Mouse (Mus musculus): ENCODE results near the gene Lonp2. TPM values are rescaled to one million over a fixed set of nuclear protein-coding genes. Genes with fewer than 3 reads are reported as not detected.

Gene Lonp2
- polyA plus RNA-seq, 1 experiment from 2014 or later = 76.3 TPM

GRCm38 (mm10) chr8:86758651-86759050 lies 134.8 kb downstream of the Lonp2 start:
- Histone ChIP-seq H3K4me1 (ENCODE audit: control insufficient read depth, insufficient read depth, low read length) (peaks cover 3% of the 10 kb centered on the region; the same call in 1 of the 2 replicates), H3K27ac (ENCODE audit: low read depth, low read length) (no peak overlapping the region), H3K9ac (ENCODE audit: low read length) (no peak overlapping the region), H3K4me3 (ENCODE audit: low read depth, low read length) (no peak overlapping the region), H3K27me3 (ENCODE audit: control insufficient read depth, insufficient read depth, low read length) (no peaks in the 10 kb centered on the region), H3K36me3 (ENCODE audit: control insufficient read depth, insufficient read depth, low read length) (no peaks in the 10 kb centered on the region), H3K4me2 (ENCODE audit: low read depth) (no peak overlapping the region), H3K9me3 (ENCODE audit: control insufficient read depth, low read length) (no peaks in the 10 kb centered on the region)
- ATAC-seq (ENCODE audit: insufficient read depth, low FRiP score, low TSS enrichment) (no peak), DNase-seq (ENCODE audit: low spot score) (no peak)
- 88% methylated on average over 3 of the region's 3 CpGs for WGBS

DNA sequence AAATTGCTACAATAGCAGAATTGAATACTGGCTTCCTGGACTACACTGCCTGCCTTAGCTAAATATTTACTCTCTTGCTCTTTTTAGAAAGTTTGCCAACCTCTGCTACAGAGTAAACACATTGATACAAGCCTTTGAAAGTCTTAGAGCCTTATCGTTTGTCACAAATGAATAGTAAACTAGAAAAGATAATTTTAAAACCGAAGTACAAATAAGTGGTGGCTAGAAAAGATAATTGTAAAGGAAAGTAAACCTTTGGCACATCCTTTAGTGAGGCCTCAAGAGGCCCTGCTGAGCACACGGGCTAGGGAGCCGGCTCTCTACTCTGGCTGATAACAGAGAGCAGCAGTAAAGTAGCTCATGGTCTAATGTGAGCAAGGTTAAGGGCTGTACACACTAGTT lies 135.2 kb downstream of the Lonp2 start:
- H3K27ac ChIP-seq (ENCODE audit: low read depth, low read length) = no peak overlapping the region
- H3K27me3 ChIP-seq (ENCODE audit: control insufficient read depth, insufficient read depth, low read length) = no peaks in the 10 kb centered on the region
- DNase-seq (ENCODE audit: low spot score) (no peak), ATAC-seq (ENCODE audit: insufficient read depth, low FRiP score, low TSS enrichment) (no peak)
- H3K4me3 ChIP-seq (ENCODE audit: low read depth, low read length) = no peak overlapping the region
- WGBS = 58% methylated on average over 4 of the region's 4 CpGs
- no peaks in the 10 kb centered on the region for H3K9me3 ChIP-seq (ENCODE audit: control insufficient read depth, low read length)
- no peak overlapping the region for H3K9ac ChIP-seq (ENCODE audit: low read length)
- peaks cover 3% of the 10 kb centered on the region; the same call in 1 of the 2 replicates for H3K4me1 ChIP-seq (ENCODE audit: control insufficient read depth, insufficient read depth, low read length)
- H3K36me3 ChIP-seq (ENCODE audit: control insufficient read depth, insufficient read depth, low read length) = no peaks in the 10 kb centered on the region
- H3K4me2 ChIP-seq (ENCODE audit: low read depth) = no peak overlapping the region

DNA sequence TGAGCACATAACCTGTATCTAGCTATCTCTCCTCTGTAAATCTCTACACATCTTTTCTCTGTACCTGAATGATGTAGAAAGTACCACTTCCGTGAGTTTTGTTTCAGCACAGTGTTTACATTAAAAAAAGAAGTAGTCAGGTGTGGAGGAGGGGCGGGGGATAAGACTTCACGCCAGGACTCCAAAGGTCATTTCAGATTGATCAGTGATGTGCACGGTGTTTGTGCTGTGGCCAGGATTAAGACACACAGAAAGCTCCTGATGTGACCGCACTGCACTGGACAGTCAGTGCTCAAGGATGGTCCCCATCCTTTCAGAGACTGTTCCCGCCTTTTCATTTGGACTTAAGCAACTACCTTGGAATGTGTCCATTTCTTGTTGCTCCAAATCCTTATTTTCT lies 136.9 kb downstream of the Lonp2 start:
- Histone ChIP-seq H3K9me3 (ENCODE audit: control insufficient read depth, low read length) (no peaks in the 10 kb centered on the region), H3K4me3 (ENCODE audit: low read depth, low read length) (no peak overlapping the region), H3K36me3 (ENCODE audit: control insufficient read depth, insufficient read depth, low read length) (no peaks in the 10 kb centered on the region), H3K9ac (ENCODE audit: low read length) (no peak overlapping the region), H3K27me3 (ENCODE audit: control insufficient read depth, insufficient read depth, low read length) (no peaks in the 10 kb centered on the region), H3K4me1 (ENCODE audit: control insufficient read depth, insufficient read depth, low read length) (peaks cover 3% of the 10 kb centered on the region; the same call in 1 of the 2 replicates), H3K27ac (ENCODE audit: low read depth, low read length) (no peak overlapping the region), H3K4me2 (ENCODE audit: low read depth) (no peak overlapping the region)
- 85% methylated on average over 6 of the region's 6 CpGs for WGBS
- ATAC-seq (ENCODE audit: insufficient read depth, low FRiP score, low TSS enrichment) (no peak), DNase-seq (ENCODE audit: low spot score) (no peak)

DNA sequence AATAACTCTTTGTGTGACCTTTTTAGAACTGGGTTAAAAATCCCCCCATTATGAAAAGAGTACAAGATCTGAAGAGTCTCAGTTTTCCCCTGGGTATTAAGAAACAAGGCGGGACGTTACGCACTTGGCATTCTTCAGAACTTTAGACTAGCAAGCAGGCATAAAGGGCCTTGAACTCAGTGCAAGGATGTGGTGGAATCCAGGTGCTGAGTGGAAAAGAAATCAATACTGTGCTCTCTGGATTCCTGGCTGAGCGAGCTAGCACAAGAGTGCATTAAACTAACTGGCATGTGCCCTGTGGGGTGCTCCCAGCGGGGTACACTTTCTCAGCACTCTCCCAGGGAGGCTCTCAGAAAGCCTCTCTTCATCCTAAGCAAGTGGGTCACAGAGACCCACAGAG lies 139.0 kb downstream of the Lonp2 start:
- Histone ChIP-seq H3K9ac (ENCODE audit: low read length) (no peak overlapping the region), H3K9me3 (ENCODE audit: control insufficient read depth, low read length) (no peaks in the 10 kb centered on the region), H3K4me1 (ENCODE audit: control insufficient read depth, insufficient read depth, low read length) (no peaks in the 10 kb centered on the region), H3K27me3 (ENCODE audit: control insufficient read depth, insufficient read depth, low read length) (no peaks in the 10 kb centered on the region), H3K4me3 (ENCODE audit: low read depth, low read length) (no peak overlapping the region), H3K36me3 (ENCODE audit: control insufficient read depth, insufficient read depth, low read length) (no peaks in the 10 kb centered on the region), H3K4me2 (ENCODE audit: low read depth) (no peak overlapping the region), H3K27ac (ENCODE audit: low read depth, low read length) (no peak overlapping the region)
- 54% methylated on average over 5 of the region's 5 CpGs for WGBS
- no peak for ATAC-seq (ENCODE audit: insufficient read depth, low FRiP score, low TSS enrichment)
- DNase-seq (ENCODE audit: low spot score) = no peak

- Histone ChIP-seq H3K9ac (ENCODE audit: low read length) (no peak overlapping the region), H3K36me3 (ENCODE audit: control insufficient read depth, insufficient read depth, low read length) (no peaks in the 10 kb centered on the region), H3K4me3 (ENCODE audit: low read depth, low read length) (no peak overlapping the region), H3K27me3 (ENCODE audit: control insufficient read depth, insufficient read depth, low read length) (no peaks in the 10 kb centered on the region), H3K4me2 (ENCODE audit: low read depth) (no peak overlapping the region), H3K9me3 (ENCODE audit: control insufficient read depth, low read length) (no peaks in the 10 kb centered on the region), H3K27ac (ENCODE audit: low read depth, low read length) (no peak overlapping the region), H3K4me1 (ENCODE audit: control insufficient read depth, insufficient read depth, low read length) (no peaks in the 10 kb centered on the region)
- 91% methylated on average over 10 of the region's 10 CpGs for WGBS
- DNase-seq (ENCODE audit: low spot score) (no peak), ATAC-seq (ENCODE audit: insufficient read depth, low FRiP score, low TSS enrichment) (no peak)
These were observed 141.3 kb downstream of the Lonp2 start for GRCm38 (mm10) chr8:86765155-86765554.

DNA sequence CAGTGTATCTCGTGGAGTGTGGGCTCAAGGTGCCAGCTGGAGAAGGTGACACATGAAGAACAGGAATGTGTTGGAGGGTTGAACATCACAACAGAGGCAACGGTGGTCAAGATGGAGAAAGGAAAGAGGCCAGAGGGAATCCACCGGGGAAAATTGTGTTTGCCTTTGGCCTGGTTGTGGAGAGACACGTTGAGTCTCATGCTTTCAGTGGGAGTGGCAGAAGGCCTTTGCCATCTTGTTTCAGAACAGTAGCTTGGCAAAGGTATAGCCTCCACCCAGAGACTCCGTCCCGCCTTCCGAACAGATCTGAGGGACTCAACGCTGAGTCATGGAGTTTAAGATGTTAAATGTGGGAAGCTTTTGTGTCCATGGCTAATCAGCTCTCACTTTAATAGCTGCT lies 141.8 kb downstream of the Lonp2 start:
- Histone ChIP-seq H3K9me3 (ENCODE audit: control insufficient read depth, low read length) (no peaks in the 10 kb centered on the region), H3K27ac (ENCODE audit: low read depth, low read length) (no peak overlapping the region), H3K4me2 (ENCODE audit: low read depth) (no peak overlapping the region), H3K27me3 (ENCODE audit: control insufficient read depth, insufficient read depth, low read length) (no peaks in the 10 kb centered on the region), H3K9ac (ENCODE audit: low read length) (no peak overlapping the region), H3K4me1 (ENCODE audit: control insufficient read depth, insufficient read depth, low read length) (no peaks in the 10 kb centered on the region), H3K36me3 (ENCODE audit: control insufficient read depth, insufficient read depth, low read length) (no peaks in the 10 kb centered on the region), H3K4me3 (ENCODE audit: low read depth, low read length) (no peak overlapping the region)
- 85% methylated on average over 8 of the region's 8 CpGs for WGBS
- DNase-seq (ENCODE audit: low spot score) (no peak), ATAC-seq (ENCODE audit: insufficient read depth, low FRiP score, low TSS enrichment) (no peak)

DNA sequence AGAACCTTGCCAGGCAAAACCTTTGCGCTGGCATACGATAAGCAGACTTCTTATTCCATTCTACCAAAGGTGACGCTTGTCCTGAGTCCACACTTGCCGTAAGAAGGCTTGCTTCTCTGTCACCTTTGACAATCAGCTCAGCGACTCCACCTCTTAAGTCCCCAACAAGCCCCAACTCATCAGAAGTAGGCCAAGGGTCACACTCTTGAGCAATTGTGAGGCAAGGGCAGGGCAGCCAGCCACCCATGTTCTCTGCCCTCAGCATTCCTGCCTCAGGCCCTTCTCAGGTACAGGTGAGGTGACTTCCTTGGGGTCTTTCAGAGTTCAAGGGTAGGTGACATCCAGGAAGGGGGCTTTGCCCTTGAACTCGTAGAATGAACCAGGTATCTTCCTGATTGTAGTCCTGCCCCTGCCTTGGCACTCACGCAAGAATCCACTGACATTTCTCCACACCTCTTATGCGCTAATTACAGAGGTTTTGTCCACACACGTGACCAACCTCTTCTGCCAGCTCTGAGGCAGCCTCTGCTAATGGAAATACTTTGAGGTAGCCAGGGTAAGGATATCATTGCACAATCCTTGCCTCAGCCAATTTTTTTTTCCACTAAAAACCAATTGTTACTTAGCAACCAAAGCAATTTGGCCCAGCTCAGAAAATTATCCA lies 142.8 kb downstream of the Lonp2 start:
- ATAC-seq (ENCODE audit: insufficient read depth, low FRiP score, low TSS enrichment) (no peak), DNase-seq (ENCODE audit: low spot score) (no peak)
- WGBS = 89% methylated on average over 9 of the region's 9 CpGs
- Histone ChIP-seq H3K9me3 (ENCODE audit: control insufficient read depth, low read length) (no peaks in the 10 kb centered on the region), H3K4me3 (ENCODE audit: low read depth, low read length) (no peak overlapping the region), H3K4me1 (ENCODE audit: control insufficient read depth, insufficient read depth, low read length) (no peaks in the 10 kb centered on the region), H3K27me3 (ENCODE audit: control insufficient read depth, insufficient read depth, low read length) (no peaks in the 10 kb centered on the region), H3K36me3 (ENCODE audit: control insufficient read depth, insufficient read depth, low read length) (no peaks in the 10 kb centered on the region), H3K9ac (ENCODE audit: low read length) (no peak overlapping the region), H3K27ac (ENCODE audit: low read depth, low read length) (no peak overlapping the region), H3K4me2 (ENCODE audit: low read depth) (no peak overlapping the region)

GRCm38 (mm10) chr8:86768499-86768898 lies 144.7 kb downstream of the Lonp2 start:
- no peaks in the 10 kb centered on the region for H3K27me3 ChIP-seq (ENCODE audit: control insufficient read depth, insufficient read depth, low read length)
- ATAC-seq (ENCODE audit: insufficient read depth, low FRiP score, low TSS enrichment) (no peak), DNase-seq (ENCODE audit: low spot score) (no peak)
- no peaks in the 10 kb centered on the region for H3K36me3 ChIP-seq (ENCODE audit: control insufficient read depth, insufficient read depth, low read length)
- 81% methylated on average over 5 of the region's 5 CpGs for WGBS
- no peak overlapping the region for H3K9ac ChIP-seq (ENCODE audit: low read length)
- no peak overlapping the region for H3K4me2 ChIP-seq (ENCODE audit: low read depth)
- H3K27ac ChIP-seq (ENCODE audit: low read depth, low read length) = no peak overlapping the region
- no peaks in the 10 kb centered on the region for H3K4me1 ChIP-seq (ENCODE audit: control insufficient read depth, insufficient read depth, low read length)
- no peaks in the 10 kb centered on the region for H3K9me3 ChIP-seq (ENCODE audit: control insufficient read depth, low read length)
- H3K4me3 ChIP-seq (ENCODE audit: low read depth, low read length) = no peak overlapping the region

- Histone ChIP-seq H3K9me3 (ENCODE audit: control insufficient read depth, low read length) (no peaks in the 10 kb centered on the region), H3K27me3 (ENCODE audit: control insufficient read depth, insufficient read depth, low read length) (no peaks in the 10 kb centered on the region), H3K36me3 (ENCODE audit: control insufficient read depth, insufficient read depth, low read length) (no peaks in the 10 kb centered on the region), H3K4me2 (ENCODE audit: low read depth) (no peak overlapping the region), H3K27ac (ENCODE audit: low read depth, low read length) (no peak overlapping the region), H3K9ac (ENCODE audit: low read length) (no peak overlapping the region), H3K4me1 (ENCODE audit: control insufficient read depth, insufficient read depth, low read length) (no peaks in the 10 kb centered on the region), H3K4me3 (ENCODE audit: low read depth, low read length) (no peak overlapping the region)
- ATAC-seq (ENCODE audit: insufficient read depth, low FRiP score, low TSS enrichment) = no peak
- no peak for DNase-seq (ENCODE audit: low spot score)
- WGBS = 89% methylated on average over 1 of the region's 1 CpGs
These were observed 146.3 kb downstream of the Lonp2 start for GRCm38 (mm10) chr8:86769945-86770715.

All from neural tube, embryonic 11.5 days (tissue).